Mouse (Mus musculus) embryonic fibroblast, embryonic 13.5 days (primary cell): ENCODE measurements around the gene Iqschfp. TPM values are rescaled to one million over a fixed set of nuclear protein-coding genes. Genes with fewer than 3 reads are reported as not detected.

Experiments
- H3K27ac ChIP-seq: 2 replicates; pipeline ENCODE4 v1.5.1; 2012; ENCODE audit warnings: low read length, control low read depth, inconsistent platforms; ENCODE audit not compliant: insufficient read depth
- H3K4me1 ChIP-seq: 2 replicates; pipeline ENCODE4 v1.6.1; 2011; ENCODE audit warnings: low read length; ENCODE audit not compliant: control insufficient read depth, insufficient read depth
- H3K4me3 ChIP-seq: 2 replicates; pipeline ENCODE4 v1.5.1; 2011; ENCODE audit warnings: mild to moderate bottlenecking, control low read depth, low read length; ENCODE audit not compliant: insufficient read depth
- CTCF ChIP-seq: IDR thresholded peaks from 2 replicates; pipeline ENCODE4 v1.5.1; 2011; ENCODE audit warnings: mild to moderate bottlenecking, control low read depth, low read length, moderate library complexity, borderline replicate concordance; ENCODE audit not compliant: insufficient read depth
- POLR2A ChIP-seq: IDR thresholded peaks from 2 replicates; pipeline ENCODE4 v1.6.1; 2011; ENCODE audit warnings: low read depth, mild to moderate bottlenecking, control low read depth, low read length, moderate library complexity
- polyA plus RNA-seq: library from polyadenylated mRNA; stranded (reverse); fragments of >200 nt; gene quantifications from 2 replicates; pipeline ENCODE4 v1.2.4, GENCODE M21; 2011; ENCODE audit warnings: low read depth; ENCODE audit not compliant: missing spikeins, insufficient read length

Iqschfp gene
- polyA plus RNA-seq, 1 experiment, result not detected

- Histone ChIP-seq H3K27ac (no peak overlapping the region), H3K4me1 (no peaks in the 10 kb centered on the region)
- TF ChIP-seq CTCF (no peak), POLR2A (no peak)
Measured at GRCm38 (mm10) chr3:68545898-68546297, 653.9 kb downstream of the Iqschfp start.

GRCm38 (mm10) chr3:68555087-68555662 is 663.1 kb downstream of the Iqschfp start:
- no peak for TF ChIP-seq CTCF
- no peak for TF ChIP-seq POLR2A
- Histone ChIP-seq H3K27ac (no peak overlapping the region), H3K4me1 (0 out of 2 replicates have a peak, but pooled peaks cover 2% of the 10 kb centered on the region), H3K4me3 (no peak overlapping the region)

More at GRCm38 (mm10) chr3:68545898-68546297, 653.9 kb downstream of the Iqschfp start:
- H3K4me3 ChIP-seq, result no peak overlapping the region

- Histone ChIP-seq H3K4me3 (no peak overlapping the region), H3K27ac (no peak overlapping the region), H3K4me1 (0 out of 2 replicates have a peak, but pooled peaks cover 2% of the 10 kb centered on the region)
- TF ChIP-seq CTCF (no peak), POLR2A (no peak)
Measured at GRCm38 (mm10) chr3:68556891-68557290, 664.9 kb downstream of the Iqschfp start.

GRCm38 (mm10) chr3:68558744-68559143 is 666.7 kb downstream of the Iqschfp start:
- H3K27ac ChIP-seq, result no peak overlapping the region
- no peak for TF ChIP-seq POLR2A
- no peak for TF ChIP-seq CTCF
- H3K4me3 ChIP-seq, result no peak overlapping the region
- 0 out of 2 replicates have a peak, but pooled peaks cover 2% of the 10 kb centered on the region for H3K4me1 ChIP-seq

GRCm38 (mm10) chr3:68560057-68560456 is 668.0 kb downstream of the Iqschfp start:
- TF ChIP-seq POLR2A (no peak), CTCF (no peak)
- Histone ChIP-seq H3K27ac (no peak overlapping the region), H3K4me1 (0 out of 2 replicates have a peak, but pooled peaks cover 2% of the 10 kb centered on the region), H3K4me3 (no peak overlapping the region)

GRCm38 (mm10) chr3:68562838-68563237 is 670.8 kb downstream of the Iqschfp start:
- Histone ChIP-seq H3K27ac (no peak overlapping the region), H3K4me3 (no peak overlapping the region)
- TF ChIP-seq POLR2A, result no peak
- TF ChIP-seq CTCF, result no peak

GRCm38 (mm10) chr3:68563922-68564321 is 671.9 kb downstream of the Iqschfp start:
- TF ChIP-seq CTCF (no peak), POLR2A (no peak)
- H3K4me1 ChIP-seq, result peaks cover 2% of the 10 kb centered on the region; the same call in 1 of the 2 replicates
- no peak overlapping the region for H3K4me3 ChIP-seq
- no peak overlapping the region for H3K27ac ChIP-seq

More at GRCm38 (mm10) chr3:68562838-68563237, 670.8 kb downstream of the Iqschfp start:
- H3K4me1 ChIP-seq, result no peaks in the 10 kb centered on the region; the same call in 1 of the 2 replicates

GRCm38 (mm10) chr3:68564978-68565674 is 673.1 kb downstream of the Iqschfp start:
- H3K4me3 ChIP-seq, result no peak overlapping the region
- no peak overlapping the region for H3K27ac ChIP-seq
- H3K4me1 ChIP-seq, result peaks cover 2% of the 10 kb centered on the region; the same call in 1 of the 2 replicates
- TF ChIP-seq CTCF, result no peak
- no peak for TF ChIP-seq POLR2A

GRCm38 (mm10) chr3:68565675-68566055 is 673.6 kb downstream of the Iqschfp start:
- Histone ChIP-seq H3K4me1 (peaks cover 2% of the 10 kb centered on the region; the same call in 1 of the 2 replicates), H3K4me3 (no peak overlapping the region), H3K27ac (no peak overlapping the region)
- TF ChIP-seq POLR2A (no peak), CTCF (no peak)

- TF ChIP-seq CTCF, result no peak
- TF ChIP-seq POLR2A, result no peak
- Histone ChIP-seq H3K4me3 (no peak overlapping the region), H3K27ac (no peak overlapping the region), H3K4me1 (peaks cover 5% of the 10 kb centered on the region)
Measured at GRCm38 (mm10) chr3:68567581-68567980, 675.5 kb downstream of the Iqschfp start.

- TF ChIP-seq POLR2A, result no peak
- TF ChIP-seq CTCF, result no peak
- Histone ChIP-seq H3K4me1 (peaks cover 6% of the 10 kb centered on the region), H3K27ac (no peak overlapping the region), H3K4me3 (no peak overlapping the region)
Measured at GRCm38 (mm10) chr3:68568149-68568548, 676.1 kb downstream of the Iqschfp start.
